Mouse (Mus musculus): ENCODE results near the gene Sh3bp4. TPM values are rescaled to one million over a fixed set of nuclear protein-coding genes. Genes with fewer than 3 reads are reported as not detected.

Gene Sh3bp4
- total and polyA plus RNA-seq, 3 experiments: not detected

- dilution Hi-C loops (cut with MboI; ENCODE audit: extremely low pct_ligation_motif_present, extremely low pct_unique_long_range_greater_than_20kb, low sequenced_read_pairs) (no loop called here), in situ Hi-C loops (cut with MboI; ENCODE audit: low pct_ligation_motif_present, low pct_unique_long_range_greater_than_20kb, low sequenced_read_pairs) (no loop called here)
- no peaks in the 10 kb centered on the region for H3K4me1 ChIP-seq (ENCODE audit: control insufficient read depth in 1 of 2, insufficient read depth in 2 of 2)
- H3K79me2 ChIP-seq (replicated peaks; ENCODE audit: control insufficient read depth, extremely low read depth, insufficient read depth, poor library complexity, severe bottlenecking): no peaks in the 10 kb centered on the region
- no peak overlapping the region for H3K4me3 ChIP-seq (replicated peaks in 1 of 3; ENCODE audit: low read depth in 2 of 3, low read length in 2 of 3, poor library complexity in 1 of 3)
- H3K27me3 ChIP-seq (replicated peaks): no peaks in the 10 kb centered on the region
- no peak for DNase-seq (ENCODE audit: extremely low read depth)
- H3K36me3 ChIP-seq (replicated peaks in 1 of 2; ENCODE audit: control insufficient read depth in 1 of 2, insufficient read depth in 1 of 2, low read length in 1 of 2): no peaks in the 10 kb centered on the region
- no peak overlapping the region for H3K9ac ChIP-seq (ENCODE audit: insufficient read depth, low read depth)
- no peak for TF ChIP-seq E2F4 (IDR thresholded peaks at IDR 0.05; ENCODE audit: insufficient replicate concordance, low read depth, low read length)
- no peak for TF ChIP-seq ZC3H11A (IDR thresholded peaks at IDR 0.05; ENCODE audit: low read depth, low read length)
- TF ChIP-seq ZNF384 (IDR thresholded peaks at IDR 0.05; ENCODE audit: low read depth, low read length): no peak
- TF ChIP-seq PAX5 (IDR thresholded peaks at IDR 0.05; ENCODE audit: low read length): no peak
- no peak for TF ChIP-seq CHD2 (IDR thresholded peaks at IDR 0.05; ENCODE audit: low read length)
- TF ChIP-seq BHLHE40 (IDR thresholded peaks at IDR 0.05; ENCODE audit: low read depth, low read length): no peak
- no peak for TF ChIP-seq SIN3A (IDR thresholded peaks at IDR 0.05; ENCODE audit: low read length)
- TF ChIP-seq NRF1 (IDR thresholded peaks at IDR 0.05; ENCODE audit: low read depth, low read length): no peak
- no peak for TF ChIP-seq RCOR1 (conservative IDR thresholded peaks at IDR 0.05; ENCODE audit: low read depth, low read length)
- no peak for TF ChIP-seq SMC3 (IDR thresholded peaks at IDR 0.05; ENCODE audit: low read depth, low read length)
- TF ChIP-seq MAX (IDR thresholded peaks at IDR 0.05; ENCODE audit: low read length): no peak
- no peak for TF ChIP-seq ELF1 (IDR thresholded peaks at IDR 0.05; ENCODE audit: low read depth, low read length)
- no peak overlapping the region for H3K27ac ChIP-seq (ENCODE audit: insufficient read depth, low read depth)
- peaks cover 79% of the 10 kb centered on the region for H3K9me3 ChIP-seq (replicated peaks; ENCODE audit: low read length)
- H3K4me2 ChIP-seq (ENCODE audit: insufficient read depth, low read depth, poor library complexity, severe bottlenecking): no peak overlapping the region
Observed at GRCm38 (mm10) chr1:89056175-89056574, 14.0 kb upstream of the Sh3bp4 start.

GRCm38 (mm10) chr1:89057430-89057829 lies 12.8 kb upstream of the Sh3bp4 start:
- H3K4me1 ChIP-seq (ENCODE audit: control insufficient read depth in 1 of 2, insufficient read depth in 2 of 2): no peaks in the 10 kb centered on the region
- no peak overlapping the region for H3K27ac ChIP-seq (ENCODE audit: insufficient read depth, low read depth)
- H3K4me3 ChIP-seq (replicated peaks in 1 of 3; ENCODE audit: low read depth in 2 of 3, low read length in 2 of 3, poor library complexity in 1 of 3): no peak overlapping the region
- H3K9me3 ChIP-seq (replicated peaks; ENCODE audit: low read length): peaks cover 86% of the 10 kb centered on the region
- in situ Hi-C loops (cut with MboI; ENCODE audit: low pct_ligation_motif_present, low pct_unique_long_range_greater_than_20kb, low sequenced_read_pairs) (no loop called here), dilution Hi-C loops (cut with MboI; ENCODE audit: extremely low pct_ligation_motif_present, extremely low pct_unique_long_range_greater_than_20kb, low sequenced_read_pairs) (no loop called here)
- no peak for DNase-seq (ENCODE audit: extremely low read depth)
- no peak overlapping the region for H3K4me2 ChIP-seq (ENCODE audit: insufficient read depth, low read depth, poor library complexity, severe bottlenecking)
- no peak for TF ChIP-seq MEF2A (IDR thresholded peaks at IDR 0.05; ENCODE audit: borderline replicate concordance, low read depth, low read length)
- no peak for TF ChIP-seq ETS1 (conservative IDR thresholded peaks at IDR 0.05; ENCODE audit: low read depth, low read length)
- no peak for TF ChIP-seq BHLHE40 (IDR thresholded peaks at IDR 0.05; ENCODE audit: low read depth, low read length)
- no peak for TF ChIP-seq E2F4 (IDR thresholded peaks at IDR 0.05; ENCODE audit: insufficient replicate concordance, low read depth, low read length)
- TF ChIP-seq TCF12 (IDR thresholded peaks at IDR 0.05; ENCODE audit: low read depth, low read length): no peak
- TF ChIP-seq CHD2 (IDR thresholded peaks at IDR 0.05; ENCODE audit: low read length): no peak
- no peak for TF ChIP-seq ZNF384 (IDR thresholded peaks at IDR 0.05; ENCODE audit: low read depth, low read length)
- TF ChIP-seq MAX (IDR thresholded peaks at IDR 0.05; ENCODE audit: low read length): no peak
- no peak for TF ChIP-seq KAT2A (IDR thresholded peaks at IDR 0.05; ENCODE audit: insufficient replicate concordance, low read length)
- no peak for TF ChIP-seq USF1 (IDR thresholded peaks at IDR 0.05; ENCODE audit: low read depth, low read length)
- no peak for TF ChIP-seq JUN (IDR thresholded peaks at IDR 0.05; ENCODE audit: insufficient read depth, low read depth, low read length)
- TF ChIP-seq ZKSCAN1 (IDR thresholded peaks at IDR 0.05; ENCODE audit: borderline replicate concordance, low read depth, low read length): no peak
- H3K79me2 ChIP-seq (replicated peaks; ENCODE audit: control insufficient read depth, extremely low read depth, insufficient read depth, poor library complexity, severe bottlenecking): no peaks in the 10 kb centered on the region
- H3K9ac ChIP-seq (ENCODE audit: insufficient read depth, low read depth): no peak overlapping the region
- no peaks in the 10 kb centered on the region for H3K27me3 ChIP-seq (replicated peaks)
- no peaks in the 10 kb centered on the region for H3K36me3 ChIP-seq (replicated peaks in 1 of 2; ENCODE audit: control insufficient read depth in 1 of 2, insufficient read depth in 1 of 2, low read length in 1 of 2)
